Mouse (Mus musculus): ENCODE results near the gene Bach2. TPM values are rescaled to one million over a fixed set of nuclear protein-coding genes. Genes with fewer than 3 reads are reported as not detected.

Bach2 gene
- polyA plus RNA-seq, 1 experiment from 2014 or later, result 5.9 TPM

DNA sequence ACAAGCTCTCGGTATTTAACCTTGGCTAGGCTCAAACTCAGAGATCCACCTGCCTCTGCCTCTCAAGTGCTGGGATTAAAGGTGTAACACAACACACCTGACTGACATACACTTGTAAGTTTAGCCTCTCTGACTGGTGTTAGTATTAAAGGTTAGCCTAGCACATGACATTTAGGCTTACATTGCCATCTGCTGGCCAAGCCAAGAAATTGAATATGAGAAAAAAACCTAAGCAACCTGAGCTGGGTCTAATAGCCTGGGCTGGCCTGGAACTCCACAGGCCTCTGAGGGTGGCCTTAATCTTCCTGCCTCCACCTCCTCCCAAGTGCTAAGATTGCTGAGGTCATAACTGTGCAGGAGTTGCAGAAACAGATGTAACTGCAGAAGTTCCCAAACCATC, 333.5 kb downstream of the Bach2 start:
- Histone ChIP-seq H3K36me3 (ENCODE audit: insufficient read depth, low read length) (no peaks in the 10 kb centered on the region), H3K9me3 (replicated peaks; ENCODE audit: low read length) (no peaks in the 10 kb centered on the region), H3K4me3 (replicated peaks; ENCODE audit: low read depth, low read length) (no peak overlapping the region), H3K4me1 (replicated peaks; ENCODE audit: insufficient read depth, low read length) (no peaks in the 10 kb centered on the region), H3K27me3 (ENCODE audit: insufficient read depth, low read length) (no peaks in the 10 kb centered on the region), H3K9ac (ENCODE audit: low read depth, low read length) (no peak overlapping the region), H3K4me2 (ENCODE audit: low read length) (no peak overlapping the region), H3K27ac (no peak overlapping the region)
- peak; percentile 83 for TF ChIP-seq CTCF (IDR thresholded peaks at IDR 0.05; ENCODE audit: low read depth)
- DNase-seq (ENCODE audit: low spot score) (peak; percentile 81), ATAC-seq (replicated peaks; ENCODE audit: low FRiP score, low read depth) (no peak; the same call in 1 of the 2 replicates)
- WGBS, result 68% methylated on average over 1 of the region's 1 CpGs

DNA sequence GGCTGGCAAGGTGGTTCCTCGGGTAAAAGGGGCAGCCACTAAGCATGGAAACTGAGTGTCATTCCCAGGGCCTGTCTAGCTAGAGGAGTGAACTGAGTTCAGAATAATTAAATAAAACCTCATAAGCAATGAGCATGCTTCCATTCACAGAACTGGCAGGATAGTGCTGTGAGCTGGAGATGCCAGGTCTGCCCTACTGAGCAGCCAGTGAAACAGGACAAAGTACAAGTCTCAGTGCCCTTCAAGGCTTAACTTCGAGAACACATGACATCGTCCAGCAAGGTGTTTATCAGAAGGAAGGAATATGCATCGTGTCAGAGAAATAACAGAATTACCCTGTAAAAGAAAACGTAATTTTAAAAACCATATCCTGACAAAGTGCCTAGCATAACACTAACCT, 335.0 kb downstream of the Bach2 start:
- DNase-seq (ENCODE audit: low spot score), result no peak
- Histone ChIP-seq H3K4me3 (replicated peaks; ENCODE audit: low read depth, low read length) (no peak overlapping the region), H3K27ac (no peak overlapping the region), H3K9ac (ENCODE audit: low read depth, low read length) (no peak overlapping the region), H3K4me1 (replicated peaks; ENCODE audit: insufficient read depth, low read length) (no peaks in the 10 kb centered on the region), H3K9me3 (replicated peaks; ENCODE audit: low read length) (no peaks in the 10 kb centered on the region), H3K4me2 (ENCODE audit: low read length) (no peak overlapping the region), H3K36me3 (ENCODE audit: insufficient read depth, low read length) (no peaks in the 10 kb centered on the region), H3K27me3 (ENCODE audit: insufficient read depth, low read length) (no peaks in the 10 kb centered on the region)
- no peak for TF ChIP-seq CTCF (IDR thresholded peaks at IDR 0.05; ENCODE audit: low read depth)
- no peak for ATAC-seq (replicated peaks; ENCODE audit: low FRiP score, low read depth)
- WGBS, result 81% methylated on average over 5 of the region's 5 CpGs

DNA sequence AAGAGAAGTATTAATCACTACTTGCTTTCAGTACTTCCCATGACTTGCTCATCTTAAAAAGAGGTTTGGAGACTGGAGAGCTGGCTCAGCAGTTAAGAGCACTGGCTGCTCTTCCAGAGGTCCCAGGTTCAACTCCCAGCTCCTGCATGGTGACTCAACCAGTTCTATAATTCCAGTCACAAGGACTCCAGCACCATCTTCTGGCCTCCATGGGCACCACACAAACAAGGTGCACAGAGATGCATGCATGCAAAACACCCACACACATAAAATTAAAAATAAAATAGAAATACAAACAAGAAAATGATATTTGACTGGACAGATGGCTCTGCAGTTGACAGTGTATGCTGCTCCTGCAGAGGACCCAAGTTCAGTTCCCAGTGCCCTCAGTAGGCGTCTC, 336.0 kb downstream of the Bach2 start:
- no peak overlapping the region for H3K4me2 ChIP-seq (ENCODE audit: low read length)
- DNase-seq (ENCODE audit: low spot score) (no peak), ATAC-seq (replicated peaks; ENCODE audit: low FRiP score, low read depth) (no peak)
- H3K27me3 ChIP-seq (ENCODE audit: insufficient read depth, low read length), result no peaks in the 10 kb centered on the region
- H3K36me3 ChIP-seq (ENCODE audit: insufficient read depth, low read length), result no peaks in the 10 kb centered on the region
- no peaks in the 10 kb centered on the region for H3K9me3 ChIP-seq (replicated peaks; ENCODE audit: low read length)
- H3K9ac ChIP-seq (ENCODE audit: low read depth, low read length), result no peak overlapping the region
- no peaks in the 10 kb centered on the region for H3K4me1 ChIP-seq (replicated peaks; ENCODE audit: insufficient read depth, low read length)
- peak; percentile 43; the same call in 1 of the 2 replicates for TF ChIP-seq CTCF (IDR thresholded peaks at IDR 0.05; ENCODE audit: low read depth)
- no peak overlapping the region for H3K4me3 ChIP-seq (replicated peaks; ENCODE audit: low read depth, low read length)
- no peak overlapping the region for H3K27ac ChIP-seq
- 79% methylated on average over 1 of the region's 1 CpGs for WGBS

DNA sequence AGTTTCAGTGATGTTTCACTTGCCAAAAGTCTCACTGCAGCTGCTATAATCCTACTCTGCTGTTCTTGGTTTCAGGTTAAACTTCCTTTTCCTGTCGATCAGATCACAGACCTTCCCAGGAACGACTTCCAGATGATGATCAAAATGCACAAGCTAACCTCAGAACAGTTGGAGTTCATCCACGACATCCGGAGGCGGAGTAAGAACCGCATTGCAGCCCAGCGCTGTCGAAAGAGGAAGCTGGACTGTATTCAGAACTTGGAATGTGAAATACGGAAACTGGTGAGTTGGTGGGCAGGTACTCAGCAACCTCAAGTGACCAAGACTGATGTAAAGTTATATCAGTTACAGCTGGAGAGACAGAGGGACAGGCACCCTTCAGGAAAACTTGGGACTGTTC, 336.6 kb downstream of the Bach2 start:
- H3K4me1 ChIP-seq (replicated peaks; ENCODE audit: insufficient read depth, low read length), result no peaks in the 10 kb centered on the region
- no peak for DNase-seq (ENCODE audit: low spot score)
- no peak for TF ChIP-seq CTCF (IDR thresholded peaks at IDR 0.05; ENCODE audit: low read depth)
- no peak for ATAC-seq (replicated peaks; ENCODE audit: low FRiP score, low read depth)
- H3K36me3 ChIP-seq (ENCODE audit: insufficient read depth, low read length), result no peaks in the 10 kb centered on the region
- H3K27me3 ChIP-seq (ENCODE audit: insufficient read depth, low read length), result no peaks in the 10 kb centered on the region
- H3K4me3 ChIP-seq (replicated peaks; ENCODE audit: low read depth, low read length), result no peak overlapping the region
- H3K9me3 ChIP-seq (replicated peaks; ENCODE audit: low read length), result no peaks in the 10 kb centered on the region
- 54% methylated on average over 9 of the region's 9 CpGs for WGBS
- H3K9ac ChIP-seq (ENCODE audit: low read depth, low read length), result no peak overlapping the region
- no peak overlapping the region for H3K4me2 ChIP-seq (ENCODE audit: low read length)
- no peak overlapping the region for H3K27ac ChIP-seq

DNA sequence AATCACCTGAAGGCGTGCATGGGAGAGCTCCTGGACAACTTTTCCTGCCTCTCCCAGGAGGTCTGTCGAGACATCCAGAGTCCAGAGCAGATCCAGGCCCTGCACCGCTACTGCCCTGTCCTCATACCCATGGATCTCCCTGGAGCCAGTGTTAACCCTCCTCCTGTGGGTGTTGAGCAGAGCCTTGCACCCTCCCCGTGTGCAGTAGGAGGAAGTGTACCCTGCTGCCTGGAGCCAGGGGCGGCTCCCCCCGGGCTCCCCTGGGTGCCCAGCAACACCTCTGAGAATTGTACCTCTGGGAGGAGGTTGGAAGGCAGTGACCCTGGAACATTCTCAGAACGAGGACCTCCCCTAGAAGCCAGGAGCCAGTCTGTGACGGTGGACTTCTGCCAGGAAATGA, 341.2 kb downstream of the Bach2 start:
- Histone ChIP-seq H3K9me3 (replicated peaks; ENCODE audit: low read length) (no peaks in the 10 kb centered on the region), H3K9ac (ENCODE audit: low read depth, low read length) (no peak overlapping the region), H3K4me1 (replicated peaks; ENCODE audit: insufficient read depth, low read length) (no peaks in the 10 kb centered on the region), H3K27ac (no peak overlapping the region), H3K4me2 (ENCODE audit: low read length) (no peak overlapping the region), H3K4me3 (replicated peaks; ENCODE audit: low read depth, low read length) (no peak overlapping the region), H3K36me3 (ENCODE audit: insufficient read depth, low read length) (no peaks in the 10 kb centered on the region), H3K27me3 (ENCODE audit: insufficient read depth, low read length) (no peaks in the 10 kb centered on the region)
- no peak for TF ChIP-seq CTCF (IDR thresholded peaks at IDR 0.05; ENCODE audit: low read depth)
- 73% methylated on average over 8 of the region's 8 CpGs for WGBS
- DNase-seq (ENCODE audit: low spot score) (no peak), ATAC-seq (replicated peaks; ENCODE audit: low FRiP score, low read depth) (no peak)

DNA sequence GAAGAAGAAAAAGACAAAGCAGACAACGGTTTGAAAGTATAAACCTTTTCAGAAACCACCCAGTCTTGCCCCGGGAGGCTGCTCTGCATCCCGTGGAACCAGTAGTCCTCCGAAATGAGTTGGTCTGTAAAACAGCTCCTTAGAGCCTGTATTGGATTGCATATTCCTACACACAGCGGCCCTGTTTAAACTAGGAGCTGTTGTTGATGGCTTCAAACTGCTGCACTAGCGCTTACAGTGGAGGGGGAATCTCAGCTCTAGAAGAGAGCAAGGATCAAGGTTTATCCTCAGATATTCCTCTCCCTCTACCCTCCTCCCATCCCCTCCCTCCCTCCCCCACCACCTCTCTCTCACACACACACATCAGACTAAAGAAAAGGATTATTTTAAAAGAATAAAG, 345.6 kb downstream of the Bach2 start:
- no peak for TF ChIP-seq CTCF (IDR thresholded peaks at IDR 0.05; ENCODE audit: low read depth)
- no peak for DNase-seq (ENCODE audit: low spot score)
- WGBS, result 75% methylated on average over 6 of the region's 6 CpGs
- H3K27me3 ChIP-seq (ENCODE audit: insufficient read depth, low read length), result no peaks in the 10 kb centered on the region
- no peaks in the 10 kb centered on the region for H3K36me3 ChIP-seq (ENCODE audit: insufficient read depth, low read length)
- H3K4me2 ChIP-seq (ENCODE audit: low read length), result no peak overlapping the region
- no peaks in the 10 kb centered on the region for H3K9me3 ChIP-seq (replicated peaks; ENCODE audit: low read length)
- no peak overlapping the region for H3K27ac ChIP-seq
- ATAC-seq (replicated peaks; ENCODE audit: low FRiP score, low read depth), result no peak
- no peak overlapping the region for H3K9ac ChIP-seq (ENCODE audit: low read depth, low read length)
- H3K4me3 ChIP-seq (replicated peaks; ENCODE audit: low read depth, low read length), result no peak overlapping the region
- no peaks in the 10 kb centered on the region for H3K4me1 ChIP-seq (replicated peaks; ENCODE audit: insufficient read depth, low read length)

DNA sequence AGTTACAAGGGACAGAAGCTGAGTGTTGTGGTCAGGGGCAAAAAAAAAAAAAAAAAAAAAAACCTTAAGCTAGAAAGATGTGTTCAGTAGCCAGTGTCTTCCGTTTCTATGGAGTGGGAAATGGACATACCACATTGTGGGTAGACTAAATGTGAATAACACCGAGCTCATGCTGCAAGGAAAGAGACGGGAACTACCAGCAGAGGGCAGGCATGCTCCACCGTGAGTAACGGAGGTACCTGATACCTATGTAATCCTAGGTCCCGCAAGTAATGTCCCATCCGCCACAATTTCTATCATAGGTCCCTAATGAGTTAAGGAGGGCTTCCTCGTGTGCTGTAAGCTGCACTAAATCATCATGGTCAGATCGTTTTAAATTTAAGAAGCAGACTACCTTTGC, 348.0 kb downstream of the Bach2 start:
- Histone ChIP-seq H3K27me3 (ENCODE audit: insufficient read depth, low read length) (no peaks in the 10 kb centered on the region), H3K27ac (no peak overlapping the region), H3K4me1 (replicated peaks; ENCODE audit: insufficient read depth, low read length) (no peaks in the 10 kb centered on the region), H3K4me3 (replicated peaks; ENCODE audit: low read depth, low read length) (no peak overlapping the region), H3K4me2 (ENCODE audit: low read length) (no peak overlapping the region), H3K9me3 (replicated peaks; ENCODE audit: low read length) (no peaks in the 10 kb centered on the region), H3K36me3 (ENCODE audit: insufficient read depth, low read length) (no peaks in the 10 kb centered on the region), H3K9ac (ENCODE audit: low read depth, low read length) (no peak overlapping the region)
- DNase-seq (ENCODE audit: low spot score) (peak; percentile 61), ATAC-seq (replicated peaks; ENCODE audit: low FRiP score, low read depth) (no peak)
- WGBS, result 9% methylated on average over 9 of the region's 9 CpGs
- peak; percentile 82 for TF ChIP-seq CTCF (IDR thresholded peaks at IDR 0.05; ENCODE audit: low read depth)
